Comparison of ENCODE assay signal across 8 mouse cellular contexts in genomic region chr9:21161209-21161909, GRCm38 (mm10). TPM values are rescaled to one million over a fixed set of nuclear protein-coding genes. Genes with fewer than 3 reads are reported as not detected.
DNase-seq lines count a peak whose midpoint lies in the region; ATAC-seq lines count a peak whose summit lies in the region.

No protein-coding gene starts in this region.

- H3K4me1 ChIP-seq in intestine, embryonic 15.5 days (replicated peaks) = peaks cover 26% of the 10 kb centered on the region

- under 1% methylated on average over 52 of the region's 52 CpGs for WGBS in intestine, embryonic 15.5 days

- intact Hi-C loops in left cerebral cortex, postnatal 25 days (cut with DNase I) = no loop called here

- peak overlapping the region; percentile 75 for H3K9ac ChIP-seq in intestine, embryonic 15.5 days

- H3K36me3 ChIP-seq in intestine, embryonic 15.5 days = no peaks in the 10 kb centered on the region

- H3K27me3 ChIP-seq in intestine, embryonic 15.5 days (replicated peaks) = peaks cover 44% of the 10 kb centered on the region

- DNase-seq in adrenal gland, adult (ENCODE audit: inconsistent age in 2 of 2, low spot score in 1 of 2) = peak; percentile 90 to 98
- peak; percentile 93 for DNase-seq in embryo, embryonic 10.5 days (ENCODE audit: low spot score)
- DNase-seq in gastrocnemius, postnatal 25 days = peak; percentile 71
- peak; percentile 93 to 98 for DNase-seq in left cerebral cortex, postnatal 25 days (ENCODE audit: low spot score in 2 of 2)
- peak; percentile 91 for DNase-seq in mesoderm, embryonic 11.5 days (ENCODE audit: low read depth, low spot score)
- peak; percentile 94 for DNase-seq in right cerebral cortex, postnatal 25 days
- DNase-seq in urinary bladder, postnatal 36 days (ENCODE audit: low spot score in 2 of 2) = peak; percentile 81 to 86

- H3K4me2 ChIP-seq in intestine, embryonic 15.5 days (replicated peaks) = peak overlapping the region; percentile 91

- no peak overlapping the region for H3K27ac ChIP-seq in intestine, embryonic 15.5 days

- peak; percentile 83 for ATAC-seq in intestine, embryonic 15.5 days

- no peaks in the 10 kb centered on the region for H3K9me3 ChIP-seq in intestine, embryonic 15.5 days

- peak overlapping the region; percentile 63 for H3K4me3 ChIP-seq in intestine, embryonic 15.5 days (replicated peaks)

RNA-seq across cellular contexts. Expression of gene Pde4a, which starts 4.2 kb away (rescaled TPM):
- 10 to 100 TPM; 44.6 to 46.7 TPM for total RNA-seq in gastrocnemius, postnatal 25 days (2021)
- 6.0 and 6.8 TPM in 2 replicates for polyA plus RNA-seq in intestine, embryonic 15.5 days (2015; fragmentation: Nextera tagmentation; extraction: Ambion mirVana)
- total RNA-seq in left cerebral cortex, postnatal 25 days (2021) = 10 to 100 TPM; 88.9 to 94.4 TPM

RNA-seq across cellular contexts. Expression of gene Cdc37, which starts 11.6 kb away (rescaled TPM):
- total RNA-seq in gastrocnemius, postnatal 25 days (2021) = 100 to 1,000 TPM; 120 to 126 TPM
- 276 and 280 TPM in 2 replicates for polyA plus RNA-seq in intestine, embryonic 15.5 days (2015; fragmentation: Nextera tagmentation; extraction: Ambion mirVana)
- 100 to 1,000 TPM; 144 to 153 TPM for total RNA-seq in left cerebral cortex, postnatal 25 days (2021)

RNA-seq across cellular contexts. Expression of gene Tyk2, which starts 30.3 kb away (rescaled TPM):
- total RNA-seq in gastrocnemius, postnatal 25 days (2021) = 1 to 10 TPM; 4.7 to 5.8 TPM
- polyA plus RNA-seq in intestine, embryonic 15.5 days (2015; fragmentation: Nextera tagmentation; extraction: Ambion mirVana) = 13.6 and 15.7 TPM in 2 replicates
- 10 to 100 TPM; 11.6 to 12.7 TPM for total RNA-seq in left cerebral cortex, postnatal 25 days (2021)
